Mouse (Mus musculus) layer of hippocampus, adult 18-20 months (tissue): ENCODE data around the gene Odf3l1. TPM values are rescaled to one million over a fixed set of nuclear protein-coding genes. Genes with fewer than 3 reads are reported as not detected.
A peak's percentile ranks its signal among the peaks of the same experiment; 100 is the strongest.
"Not testable (repeated sequence)": the region's sequence is repeated elsewhere in the genome, so short reads cannot be mapped to it uniquely, and the experiment has no call there.

ENCODE experiments used
- DNase-seq, 2 experiments: peaks; one replicate each; pipeline ENCODE4 v3.0.0; 2022; ENCODE audit warnings: low spot score in 2 of 2
- long read RNA-seq: library from polyadenylated mRNA; stranded (forward); transcript quantifications from one replicate; pipeline ENCODE4 v2.0.0, GENCODE M21; 2021
- total RNA-seq, 2 experiments: library from RNA; stranded (reverse); gene quantifications; 2 replicates each; pipeline ENCODE4 v1.2.3; 2021

The Odf3l1 gene
- total RNA-seq, result not detected
- long read RNA-seq, result 0 reads

GRCm38 (mm10) chr9:56864216-56864729 lies at the start of gene Odf3l1:
Gene Odf3l1, minus strand, starts transcription at chr9:56864679.
- no peak for DNase-seq

- DNase-seq, result no peak
Observed at GRCm38 (mm10) chr9:56913991-56914390, 49.5 kb upstream of the Odf3l1 start.

DNA sequence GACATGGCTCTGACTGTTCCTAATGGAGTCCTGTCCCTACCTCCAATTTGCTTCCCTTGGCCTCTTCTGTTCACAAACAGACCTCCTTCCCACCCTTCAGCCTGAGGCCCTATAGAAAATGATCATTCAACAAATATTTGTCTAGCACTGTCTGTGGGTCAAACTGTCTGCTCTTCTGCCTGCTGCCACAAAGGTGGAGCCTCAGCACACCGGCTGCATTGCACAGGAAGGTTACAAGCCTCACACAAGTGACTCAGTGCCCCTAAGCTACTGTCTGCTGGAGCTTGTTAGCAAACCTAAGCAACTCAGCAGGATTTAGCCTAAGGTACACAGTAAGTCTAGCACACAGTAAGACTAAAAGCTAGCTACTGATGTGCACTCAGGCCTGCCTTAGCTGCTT lies 46.5 kb upstream of the Odf3l1 start:
- DNase-seq, result no peak

- not testable (repeated sequence) for DNase-seq
Observed at GRCm38 (mm10) chr9:56909991-56910390, 45.5 kb upstream of the Odf3l1 start.

DNA sequence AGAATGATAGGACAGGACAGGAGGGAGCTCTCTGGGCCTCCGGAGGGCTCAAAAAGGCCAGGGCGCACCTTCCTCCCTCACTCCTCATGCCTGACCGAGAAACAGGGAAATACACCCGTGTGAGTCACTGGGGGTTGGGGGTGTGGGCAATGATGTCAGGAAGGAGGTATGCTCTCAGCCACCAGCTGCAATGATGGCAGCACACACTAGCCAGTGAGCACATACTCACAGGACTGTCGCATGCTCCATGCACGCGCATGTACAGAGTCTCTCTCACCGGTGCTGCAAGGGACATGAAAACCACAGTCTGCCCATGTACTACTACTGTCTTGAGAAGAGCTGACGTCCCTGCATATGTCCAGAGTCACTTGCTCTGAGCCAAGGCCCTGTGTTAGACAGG lies 43.1 kb upstream of the Odf3l1 start:
- DNase-seq, result no peak

DNA sequence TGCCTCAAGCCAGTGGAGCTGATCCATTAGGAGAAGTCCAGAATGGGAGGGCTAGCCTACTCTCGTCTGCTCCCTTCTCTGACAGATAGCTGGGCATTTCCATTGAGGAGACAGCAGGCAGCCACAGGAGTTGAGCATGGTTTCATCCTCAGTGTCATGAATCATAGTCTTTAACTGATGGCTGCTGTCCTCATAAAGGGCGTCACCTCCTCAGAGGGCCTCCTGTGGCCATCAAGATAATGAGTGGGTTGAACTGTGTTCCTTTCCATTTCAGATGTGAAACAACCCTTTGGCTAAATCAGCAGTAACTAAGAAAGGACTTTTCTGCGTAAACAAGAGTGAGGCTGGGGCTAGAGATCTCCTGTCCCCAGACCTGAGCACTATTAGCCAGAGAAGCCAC lies 39.2 kb upstream of the Odf3l1 start:
- no peak for DNase-seq

DNA sequence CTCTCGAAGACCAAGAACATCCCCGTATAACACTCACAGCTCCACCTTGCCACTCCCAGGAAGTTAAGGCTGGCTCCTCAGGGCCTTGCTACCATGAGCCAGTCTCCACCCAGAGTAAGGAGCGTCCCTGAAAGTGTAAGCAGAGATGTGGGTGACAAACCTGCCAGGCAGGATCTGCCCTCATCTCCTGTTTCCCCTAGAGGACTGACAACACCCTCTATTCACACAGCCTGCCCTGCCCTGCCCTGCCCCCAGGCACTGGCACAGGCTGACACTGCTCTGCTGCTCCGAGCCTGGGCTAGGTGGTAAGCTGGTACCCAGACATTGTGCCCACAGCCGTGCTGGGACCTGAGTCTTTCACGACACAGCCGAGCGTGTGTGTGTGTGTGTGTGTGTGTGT lies 36.7 kb upstream of the Odf3l1 start:
- DNase-seq, result no peak

DNA sequence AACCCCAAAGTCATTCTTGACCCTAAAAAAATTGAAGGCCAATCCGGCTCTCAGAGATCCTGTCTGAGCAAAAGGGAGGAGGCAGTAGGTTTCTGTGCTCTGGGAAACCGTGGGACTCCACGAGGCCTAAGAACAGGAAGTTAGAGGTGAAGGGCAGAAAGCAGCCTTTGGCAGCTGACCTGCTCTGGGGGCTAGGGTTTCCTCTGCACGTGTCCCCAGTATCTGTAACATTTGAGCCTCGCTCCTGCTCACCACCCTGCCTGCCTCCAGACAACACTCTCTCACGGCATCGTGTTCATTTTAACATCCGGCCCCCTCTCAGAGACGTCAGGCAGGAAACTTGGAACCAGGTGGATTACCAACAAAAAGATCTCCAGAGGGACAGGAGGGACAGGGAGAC lies 36.1 kb upstream of the Odf3l1 start:
- no peak for DNase-seq

- no peak for DNase-seq
Observed at GRCm38 (mm10) chr9:56900060-56900459, 35.6 kb upstream of the Odf3l1 start.

DNA sequence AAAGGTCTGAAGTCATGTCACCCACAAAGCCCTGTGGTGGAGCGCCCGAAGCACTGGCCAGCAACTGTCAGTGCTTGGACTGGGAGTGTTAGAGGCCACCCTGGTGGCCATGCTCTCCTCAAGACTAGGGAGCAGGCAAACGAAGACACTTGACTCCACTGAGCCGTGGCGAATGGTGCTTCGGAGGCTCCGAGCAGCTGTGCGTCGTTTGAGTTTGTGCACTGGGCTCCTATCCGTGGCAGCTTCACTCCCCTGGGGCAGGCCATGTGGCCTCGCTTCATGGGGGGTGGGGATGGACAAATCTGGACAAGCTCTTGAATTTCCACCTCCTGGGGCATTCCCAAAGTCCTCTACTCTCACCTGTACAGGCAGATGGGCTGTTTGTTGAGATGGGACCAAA lies 34.9 kb upstream of the Odf3l1 start:
- no peak for DNase-seq

GRCm38 (mm10) chr9:56896779-56897178 lies 32.3 kb upstream of the Odf3l1 start:
- no peak for DNase-seq

- DNase-seq, result no peak
Observed at GRCm38 (mm10) chr9:56894006-56894405, 29.5 kb upstream of the Odf3l1 start.

GRCm38 (mm10) chr9:56893313-56893712 lies 28.8 kb upstream of the Odf3l1 start:
- no peak for DNase-seq

DNA sequence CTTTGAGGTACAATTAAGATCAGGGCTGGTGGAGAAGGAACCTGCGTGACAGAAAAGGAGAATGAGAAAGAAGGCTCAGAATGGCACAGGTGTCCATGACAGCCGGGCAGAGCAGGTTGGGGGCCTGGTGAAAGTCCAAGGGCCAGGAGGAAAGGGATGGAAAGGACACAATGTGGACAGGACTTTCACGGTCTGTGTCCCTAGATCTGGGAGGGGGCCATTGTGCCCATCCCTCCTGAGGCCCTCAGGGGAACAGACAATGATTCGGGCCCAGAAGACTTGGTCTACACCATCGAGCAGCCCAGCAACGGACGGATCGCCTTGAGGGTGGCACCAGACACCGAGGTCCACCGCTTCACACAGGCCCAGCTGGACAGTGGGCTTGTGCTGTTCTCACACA lies 27.6 kb upstream of the Odf3l1 start:
- DNase-seq, result no peak

DNA sequence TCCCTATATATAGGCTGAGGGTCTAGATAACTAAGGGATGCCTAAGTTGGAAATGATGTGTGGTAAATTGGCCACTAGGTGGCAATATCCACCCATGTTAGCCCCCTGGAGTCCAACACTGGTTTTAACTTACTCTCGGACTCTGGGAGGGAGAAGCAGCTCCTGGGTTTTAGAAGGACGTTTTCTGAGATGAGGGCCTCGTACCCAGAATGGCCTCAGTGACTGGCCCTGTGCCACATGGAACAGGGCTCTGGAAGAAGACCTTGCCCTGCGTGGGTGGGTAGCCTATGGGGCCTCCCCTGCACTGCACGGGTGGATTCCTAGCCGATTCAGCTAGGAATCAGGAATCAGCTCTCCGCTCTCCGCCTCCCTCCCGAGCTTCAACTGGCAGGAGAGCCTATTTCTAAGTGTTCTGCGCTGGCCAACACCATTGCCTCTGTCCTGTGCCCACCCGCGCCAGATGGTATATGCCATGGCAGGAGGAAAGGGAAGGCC lies 27.1 kb upstream of the Odf3l1 start:
- DNase-seq, result peak; percentile 63 to 87

DNA sequence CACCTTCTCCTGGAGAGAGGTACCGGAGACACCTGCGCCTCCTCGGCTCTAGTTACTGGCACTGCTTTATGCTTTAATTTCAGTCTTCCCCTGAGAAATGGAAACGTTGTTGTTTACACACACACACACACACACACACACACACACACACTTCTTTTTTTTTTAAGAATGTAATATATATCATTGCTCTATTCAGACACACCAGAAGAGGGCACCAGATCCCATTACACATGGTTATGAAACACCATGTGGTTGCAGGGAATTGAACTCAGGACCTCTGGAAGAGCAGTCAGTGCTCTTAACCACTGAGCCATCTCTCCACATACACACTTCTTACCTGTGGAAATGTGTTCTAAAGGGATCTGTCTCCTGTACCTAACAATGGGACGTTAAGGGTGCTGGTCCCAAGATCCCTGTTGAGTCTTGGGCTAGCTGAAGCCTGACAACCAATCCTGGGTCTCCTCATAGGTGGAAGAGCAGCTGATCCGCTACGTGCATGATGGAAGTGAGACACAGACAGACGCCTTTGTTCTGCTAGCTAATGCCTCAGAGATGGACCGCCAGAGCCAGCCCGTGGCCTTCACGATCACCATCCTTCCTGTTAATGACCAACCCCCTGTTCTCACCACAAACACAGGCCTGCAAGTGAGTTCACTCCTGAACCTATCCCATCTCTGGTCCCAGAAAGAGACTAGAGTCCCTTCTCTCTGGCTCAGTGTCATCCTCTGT lies 26.2 kb upstream of the Odf3l1 start:
- no peak for DNase-seq

GRCm38 (mm10) chr9:56889817-56890216 lies 25.3 kb upstream of the Odf3l1 start:
- peak; percentile 63 to 91 for DNase-seq

GRCm38 (mm10) chr9:56887581-56887980 lies 23.1 kb upstream of the Odf3l1 start:
- DNase-seq, result no peak

- no peak for DNase-seq
Observed at GRCm38 (mm10) chr9:56886601-56887000, 22.1 kb upstream of the Odf3l1 start.

- no peak for DNase-seq
Observed at GRCm38 (mm10) chr9:56886113-56886512, 21.6 kb upstream of the Odf3l1 start.

GRCm38 (mm10) chr9:56884328-56884727 lies 19.8 kb upstream of the Odf3l1 start:
- no peak for DNase-seq

- DNase-seq, result no peak
Observed at GRCm38 (mm10) chr9:56883470-56883869, 19.0 kb upstream of the Odf3l1 start.

DNA sequence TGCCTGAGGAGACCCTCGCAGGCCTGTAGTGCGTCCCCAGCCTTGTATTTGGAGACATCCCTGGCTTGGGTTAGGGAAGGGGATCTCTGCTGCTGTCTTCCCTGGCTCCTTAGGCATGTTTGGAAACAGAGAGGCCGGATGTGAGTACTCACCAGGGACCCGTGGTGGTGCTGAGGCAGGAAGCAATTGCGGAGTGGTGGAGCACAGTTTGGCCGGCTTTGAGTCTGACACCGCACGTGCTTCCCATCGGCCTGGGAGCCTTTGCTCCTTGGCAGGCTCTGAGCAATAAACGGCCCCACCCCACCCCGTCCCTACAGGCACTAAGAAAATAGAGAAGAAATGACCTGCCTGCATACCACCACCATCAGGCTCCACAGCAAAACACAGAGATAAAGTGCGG lies 18.3 kb upstream of the Odf3l1 start:
- no peak for DNase-seq
